Mouse (Mus musculus): ENCODE results near the gene Rab31. TPM values are rescaled to one million over a fixed set of nuclear protein-coding genes. Genes with fewer than 3 reads are reported as not detected.

Gene Rab31
- polyA plus RNA-seq (2014; fragmentation: Illumina TruSeq; extraction: RNeasy Lipid Tissue Mini Kit (QIAGEN cat#74804); ENCODE audit: low read depth, low replicate concordance), result 3.3 TPM

DNA sequence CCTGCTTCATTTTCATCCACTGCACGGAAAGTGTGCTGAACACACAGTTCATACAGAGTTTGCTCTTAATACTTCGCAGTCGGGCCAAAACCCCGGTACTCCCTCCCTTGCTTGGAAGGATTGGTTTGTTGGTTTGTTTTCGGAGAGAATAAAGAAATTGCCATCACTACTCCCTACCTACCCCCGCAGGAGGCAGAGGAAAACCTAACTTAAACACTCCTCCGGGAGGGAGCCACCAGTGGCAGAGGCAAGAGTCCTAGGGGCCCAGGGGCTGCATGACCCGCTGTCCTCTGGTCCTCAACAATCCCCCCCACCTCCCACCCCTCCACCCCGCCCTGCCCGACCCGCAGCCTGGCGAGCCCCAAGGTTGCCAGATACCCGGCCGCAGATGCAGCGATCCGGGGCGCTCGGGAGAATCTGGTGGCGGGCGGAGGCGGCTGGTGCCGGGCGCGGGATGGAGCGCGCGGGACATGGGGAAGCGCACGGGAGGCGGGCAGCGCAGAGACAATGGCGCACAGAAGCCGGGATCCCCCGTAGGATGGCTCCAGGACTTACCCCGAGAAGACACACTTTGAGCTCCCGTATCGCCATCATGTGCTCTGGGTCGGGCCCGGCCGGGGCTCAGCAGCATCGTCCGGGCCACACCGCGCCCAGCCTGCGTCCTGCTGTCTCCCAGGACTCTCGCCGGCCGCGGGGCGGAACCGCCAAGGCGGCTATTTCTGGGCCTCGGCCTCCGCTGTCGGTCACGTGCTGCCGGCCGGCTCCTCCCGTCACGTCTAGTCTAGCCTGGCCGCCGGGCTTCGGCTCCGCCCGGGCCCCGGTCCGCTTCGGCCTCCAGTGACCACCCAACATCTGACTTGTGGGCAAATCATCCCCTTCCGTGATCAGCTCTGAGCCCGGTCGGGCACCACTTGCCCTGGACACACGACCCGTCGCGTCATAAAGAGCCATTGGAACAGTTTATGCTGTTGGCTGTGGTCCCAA, at the start of gene Rab31:
Gene Rab31 (minus strand): TSS at position 802 of the 984 bp plus-strand sequence.

DNA sequence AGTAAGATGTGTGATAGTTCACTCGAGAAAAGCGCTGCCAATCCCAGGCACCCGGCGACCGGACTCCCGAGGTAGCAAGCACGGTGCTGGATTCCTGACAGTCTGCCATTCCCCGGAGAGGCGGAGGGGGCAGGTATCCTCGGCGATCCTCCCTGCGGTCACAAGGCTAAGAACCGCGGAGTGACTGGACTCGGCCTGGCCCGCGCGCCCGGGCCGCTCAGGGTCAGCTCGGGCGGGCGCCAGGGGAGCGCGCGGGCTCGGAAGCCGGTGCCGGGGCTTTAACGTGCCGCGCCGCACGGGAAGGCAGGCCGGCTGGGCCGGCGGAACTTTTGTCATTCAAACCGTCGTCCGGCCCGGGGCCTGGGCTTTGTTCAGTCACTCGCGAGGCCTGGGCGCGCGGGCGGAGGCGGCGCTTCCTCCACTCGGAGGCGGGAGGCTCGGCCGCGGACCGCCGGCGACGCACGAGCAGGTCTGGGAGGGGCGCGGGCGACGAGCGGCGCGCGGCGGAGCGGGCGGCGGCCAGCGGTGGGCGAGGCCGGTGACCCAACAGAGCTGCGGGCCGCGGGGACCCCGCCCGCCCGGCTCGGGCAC, 10.1 kb upstream of the Rab31 start, which contains the start of gene Ppp4r1:
Gene Ppp4r1 (plus strand): TSS at position 23 of the 591 bp plus-strand sequence.

DNA sequence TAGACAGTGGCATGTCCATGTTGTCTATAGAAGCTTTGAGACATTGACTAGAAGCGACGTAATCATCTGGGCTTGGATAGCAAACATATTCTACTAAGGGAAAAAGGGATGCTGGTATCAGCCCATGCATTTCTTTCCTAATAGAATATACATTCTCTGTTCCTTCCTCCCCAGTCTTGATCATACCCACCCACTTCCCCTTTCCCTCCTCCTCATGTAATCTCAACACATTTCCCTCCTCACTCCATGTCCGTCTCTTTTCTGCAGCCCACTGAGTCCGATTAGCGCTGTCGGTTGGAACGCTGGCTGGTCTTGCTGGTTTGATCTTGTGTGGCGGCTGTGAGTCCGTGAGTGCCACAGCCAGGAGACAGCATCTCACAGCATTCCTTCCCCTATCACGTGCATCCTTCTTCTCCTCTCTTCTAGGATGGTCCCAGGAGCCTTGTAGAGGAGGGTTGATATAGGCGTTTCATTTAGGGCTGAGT, 130.8 kb downstream of the Rab31 start, which contains the start of gene Txndc2:
Gene Txndc2 (minus strand): TSS at position 435 of the 485 bp plus-strand sequence.

DNA sequence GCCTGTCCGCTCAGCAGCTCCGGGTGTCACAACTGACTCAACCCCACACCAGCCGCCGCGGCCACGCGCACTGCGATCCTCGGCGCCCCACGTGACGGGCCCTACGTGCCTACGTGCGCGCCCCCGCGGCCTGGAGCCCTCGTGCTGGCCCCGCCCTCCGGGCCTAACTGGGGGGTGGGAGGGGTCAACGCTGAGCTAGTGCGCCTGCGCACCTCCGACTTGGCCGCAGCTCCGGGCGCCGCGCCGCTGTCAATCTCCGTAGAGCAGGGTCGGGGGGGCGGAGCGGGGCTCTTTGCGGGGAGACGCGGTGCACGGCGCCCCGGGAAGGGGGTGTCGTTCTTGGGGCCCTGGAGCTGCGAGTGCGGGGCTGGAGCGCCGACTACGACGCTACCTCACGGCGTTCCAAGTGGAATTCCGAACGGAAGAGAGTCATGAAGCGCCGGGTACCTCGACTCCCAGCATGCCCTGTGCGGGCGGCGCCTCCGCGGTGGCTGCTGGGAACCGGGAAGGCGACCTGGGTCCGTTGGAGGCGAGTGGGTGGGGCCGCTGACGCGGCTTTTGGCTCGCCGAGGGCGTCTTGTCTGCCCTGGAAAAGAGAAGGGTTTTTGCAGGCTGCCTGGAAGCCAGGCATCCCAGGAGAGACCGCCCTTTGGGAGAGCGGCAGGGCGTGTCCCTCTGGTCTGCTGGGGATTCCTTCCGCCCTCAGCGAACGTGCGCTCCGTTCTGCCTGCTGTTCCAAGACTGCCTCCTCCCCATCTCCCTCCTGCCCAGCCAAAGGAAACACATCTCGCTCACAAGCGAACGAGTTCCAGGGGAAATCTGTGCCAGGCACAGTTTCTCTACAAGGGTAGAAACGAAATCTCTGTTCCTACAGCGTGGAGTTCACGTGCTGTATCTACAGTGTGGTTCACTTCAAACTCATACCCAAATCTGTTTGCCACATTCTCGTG, 158.8 kb downstream of the Rab31 start, which contains the start of gene Vapa:
Gene Vapa (minus strand): TSS at position 93 of the 950 bp plus-strand sequence.

Other genes starting within 250 kb of the Rab31 start
- not detected for gene Tmem232, start 232.0 kb downstream of the Rab31 start, polyA plus RNA-seq (2014; fragmentation: Illumina TruSeq; extraction: RNeasy Lipid Tissue Mini Kit (QIAGEN cat#74804); ENCODE audit: low read depth, low replicate concordance)
- gene Vapa, start 159.2 kb downstream of the Rab31 start, polyA plus RNA-seq (2014; fragmentation: Illumina TruSeq; extraction: RNeasy Lipid Tissue Mini Kit (QIAGEN cat#74804); ENCODE audit: low read depth, low replicate concordance), result 140 TPM
- not detected for gene Txndc2, start 130.6 kb downstream of the Rab31 start, polyA plus RNA-seq (2014; fragmentation: Illumina TruSeq; extraction: RNeasy Lipid Tissue Mini Kit (QIAGEN cat#74804); ENCODE audit: low read depth, low replicate concordance)
- gene Ppp4r1, start 9.8 kb upstream of the Rab31 start, polyA plus RNA-seq (2014; fragmentation: Illumina TruSeq; extraction: RNeasy Lipid Tissue Mini Kit (QIAGEN cat#74804); ENCODE audit: low read depth, low replicate concordance), result 12.6 TPM
- gene Ralbp1, start 113.0 kb upstream of the Rab31 start, polyA plus RNA-seq (2014; fragmentation: Illumina TruSeq; extraction: RNeasy Lipid Tissue Mini Kit (QIAGEN cat#74804); ENCODE audit: low read depth, low replicate concordance), result 10.2 TPM
- gene Twsg1, start 178.5 kb upstream of the Rab31 start, polyA plus RNA-seq (2014; fragmentation: Illumina TruSeq; extraction: RNeasy Lipid Tissue Mini Kit (QIAGEN cat#74804); ENCODE audit: low read depth, low replicate concordance), result 43.1 TPM